Mouse (Mus musculus) midbrain, embryonic 11.5 days (tissue): ENCODE data around the gene Kprp. TPM values are rescaled to one million over a fixed set of nuclear protein-coding genes. Genes with fewer than 3 reads are reported as not detected.
"Not testable (repeated sequence)": the region's sequence is repeated elsewhere in the genome, so short reads cannot be mapped to it uniquely, and the experiment has no call there.

Experiments used
- ATAC-seq: fragments of 200-750 bp; cut with Nextera tagmentation; 2 replicates; pipeline ENCODE4 v1.8.0; 2017; ENCODE audit warnings: moderate TSS enrichment, moderate library complexity; ENCODE audit not compliant: low FRiP score
- DNase-seq: peaks from one replicate; pipeline ENCODE4 v3.0.0; 2015; ENCODE audit warnings: low spot score; ENCODE audit errors: missing footprints
- H3K27ac ChIP-seq: fragments of 300-500 bp; sonication (generic); 2 replicates; pipeline ENCODE4 v1.5.1; 2014; ENCODE audit warnings: low read depth, low read length
- H3K27me3 ChIP-seq: fragments of 300-500 bp; sonication (generic); 2 replicates; pipeline ENCODE4 v1.6.1; 2014; ENCODE audit warnings: mild to moderate bottlenecking, low read length, moderate library complexity, mixed read lengths; ENCODE audit not compliant: control insufficient read depth, insufficient read depth
- H3K36me3 ChIP-seq: fragments of 300-500 bp; sonication (generic); 2 replicates; pipeline ENCODE4 v1.6.1; 2014; ENCODE audit warnings: mild to moderate bottlenecking, low read length, moderate library complexity, mixed read lengths; ENCODE audit not compliant: control insufficient read depth, insufficient read depth
- H3K4me1 ChIP-seq: fragments of 300-500 bp; sonication (generic); 2 replicates; pipeline ENCODE4 v1.6.1; 2014; ENCODE audit warnings: low read length; ENCODE audit not compliant: control insufficient read depth, insufficient read depth
- H3K4me2 ChIP-seq: fragments of 300-500 bp; sonication (generic); 2 replicates; pipeline ENCODE4 v1.6.1; 2014; ENCODE audit warnings: mild to moderate bottlenecking, moderate library complexity
- H3K4me3 ChIP-seq: fragments of 300-500 bp; sonication (generic); 2 replicates; pipeline ENCODE4 v1.5.1; 2014; ENCODE audit warnings: low read depth, low read length
- H3K9ac ChIP-seq: fragments of 300-500 bp; sonication (generic); 2 replicates; pipeline ENCODE4 v1.6.1; 2014; ENCODE audit warnings: low read length
- H3K9me3 ChIP-seq: fragments of 300-500 bp; sonication (generic); 2 replicates; pipeline ENCODE4 v1.6.1; 2016; ENCODE audit warnings: low read length; ENCODE audit not compliant: control insufficient read depth
- WGBS: fragments of 180-500 bp; shearing (Covaris S2); extraction: QIAGEN DNeasy Blood & Tissue Kit; methylation state at CpG from one replicate; pipeline ENCODE4 v1.1.7; 2014; 5-methylcytosine and 5-hydroxymethylcytosine counted together
- polyA plus RNA-seq: library from polyadenylated mRNA; unstranded; fragments of >200 nt; fragmentation: Nextera tagmentation; extraction: Ambion mirVana; gene quantifications from 2 replicates; pipeline ENCODE4 v1.2.1, GENCODE M21; 2014

The Kprp gene
- not detected in 2 replicates for polyA plus RNA-seq

- no peak for DNase-seq
- no peak for ATAC-seq
- Histone ChIP-seq H3K9ac (no peak within 1 kb of the TSS), H3K27ac (no peak within 1 kb of the TSS), H3K36me3 (no peaks in the 10 kb centered on the region), H3K27me3 (no peaks in the 10 kb centered on the region), H3K4me2 (no peak within 1 kb of the TSS), H3K4me3 (no peak within 1 kb of the TSS), H3K9me3 (no peaks in the 10 kb centered on the region), H3K4me1 (no peaks in the 10 kb centered on the region)
- WGBS: 50% methylated on average over 1 of the region's 1 CpGs
Measured at GRCm38 (mm10) chr3:92827108-92827507, at the start of gene Kprp. Gene Kprp (minus strand): TSS chr3:92827247.

DNA sequence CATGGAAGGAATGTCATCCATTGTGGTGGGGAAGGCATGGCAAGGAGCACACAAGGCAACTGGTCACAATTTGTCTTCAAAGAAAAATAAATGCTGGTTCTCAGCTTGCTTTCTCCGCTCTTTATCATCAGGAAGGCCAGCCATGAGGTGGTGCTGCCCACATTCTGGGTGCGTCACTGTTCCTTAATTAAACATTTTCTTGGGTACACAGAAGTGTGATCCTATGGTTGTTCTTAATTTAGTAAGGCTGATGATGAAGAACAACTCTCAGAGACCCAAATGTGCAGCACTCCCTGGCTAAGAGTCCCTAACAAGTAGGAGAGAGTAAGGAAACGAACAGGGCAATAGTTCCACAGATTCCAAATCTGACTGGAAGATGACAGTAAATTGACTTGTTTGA lies 47.1 kb upstream of the Kprp start:
- Histone ChIP-seq H3K27me3 (no peaks in the 10 kb centered on the region), H3K4me1 (no peaks in the 10 kb centered on the region), H3K36me3 (no peaks in the 10 kb centered on the region), H3K27ac (no peak overlapping the region), H3K4me3 (no peak overlapping the region), H3K9ac (no peak overlapping the region), H3K4me2 (no peak overlapping the region), H3K9me3 (no peaks in the 10 kb centered on the region)
- 90% methylated on average over 3 of the region's 3 CpGs for WGBS
- DNase-seq: no peak
- ATAC-seq: no peak

- Histone ChIP-seq H3K4me2 (no peak within 1 kb of the TSS), H3K27ac (no peak within 1 kb of the TSS), H3K9ac (no peak within 1 kb of the TSS), H3K4me1 (no peaks in the 10 kb centered on the region), H3K36me3 (no peaks in the 10 kb centered on the region), H3K9me3 (no peaks in the 10 kb centered on the region), H3K27me3 (no peaks in the 10 kb centered on the region), H3K4me3 (no peak within 1 kb of the TSS)
- WGBS: 87% methylated on average over 4 of the region's 4 CpGs
- DNase-seq (no peak), ATAC-seq (no peak)
Measured at GRCm38 (mm10) chr3:92870116-92870515, 43.1 kb upstream of the Kprp start, which contains the start of gene 2310050C09Rik. Gene 2310050C09Rik (minus strand): TSS chr3:92870216.

DNA sequence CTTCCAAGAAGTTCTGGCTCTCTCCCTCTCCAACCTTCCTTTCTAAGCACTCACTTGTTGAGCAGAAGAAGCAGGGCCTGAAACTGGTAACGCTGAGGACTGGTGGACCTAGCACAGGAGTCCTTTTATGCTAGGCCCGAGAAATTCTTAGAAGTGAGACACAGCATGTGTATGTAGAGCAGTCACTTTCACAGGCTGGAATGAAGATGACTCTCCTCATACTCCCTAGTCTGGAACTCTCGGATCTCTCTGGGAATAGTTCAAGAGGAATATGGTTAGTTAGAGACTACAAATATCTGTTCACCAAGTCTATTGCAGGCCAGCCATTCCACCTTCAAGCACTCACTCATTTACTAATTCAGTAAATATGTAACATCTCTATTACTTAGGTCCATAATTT lies 24.1 kb upstream of the Kprp start, which contains the start of gene Lce1l:
Gene Lce1l (minus strand): TSS at position 101 of the 400 bp plus-strand sequence.
- ATAC-seq: no peak
- H3K4me2 ChIP-seq: no peak within 1 kb of the TSS
- no peak for DNase-seq
- H3K4me1 ChIP-seq: no peaks in the 10 kb centered on the region
- H3K4me3 ChIP-seq: no peak within 1 kb of the TSS
- H3K9me3 ChIP-seq: no peaks in the 10 kb centered on the region
- no peaks in the 10 kb centered on the region for H3K36me3 ChIP-seq
- no peak within 1 kb of the TSS for H3K27ac ChIP-seq
- no peaks in the 10 kb centered on the region for H3K27me3 ChIP-seq
- H3K9ac ChIP-seq: no peak within 1 kb of the TSS
- 81% methylated on average over 3 of the region's 3 CpGs for WGBS

- ATAC-seq: no peak
- WGBS: 42% methylated on average over 1 of the region's 1 CpGs
- no peak overlapping the region for H3K4me2 ChIP-seq
- no peak for DNase-seq
- no peaks in the 10 kb centered on the region for H3K36me3 ChIP-seq
- no peaks in the 10 kb centered on the region for H3K4me1 ChIP-seq
- no peak overlapping the region for H3K9ac ChIP-seq
- no peaks in the 10 kb centered on the region for H3K27me3 ChIP-seq
- no peak overlapping the region for H3K4me3 ChIP-seq
- no peak overlapping the region for H3K27ac ChIP-seq
- H3K9me3 ChIP-seq: no peaks in the 10 kb centered on the region
Measured at GRCm38 (mm10) chr3:92825808-92826207, 1.2 kb downstream of the Kprp start.

GRCm38 (mm10) chr3:92816036-92816435 lies 11.0 kb downstream of the Kprp start:
- not testable (repeated sequence) for H3K4me2 ChIP-seq, H3K27me3 ChIP-seq, H3K9ac ChIP-seq, H3K27ac ChIP-seq, H3K4me3 ChIP-seq, H3K9me3 ChIP-seq, ATAC-seq, DNase-seq, H3K36me3 ChIP-seq, H3K4me1 ChIP-seq
- 87% methylated on average over 2 of the region's 2 CpGs for WGBS

DNA sequence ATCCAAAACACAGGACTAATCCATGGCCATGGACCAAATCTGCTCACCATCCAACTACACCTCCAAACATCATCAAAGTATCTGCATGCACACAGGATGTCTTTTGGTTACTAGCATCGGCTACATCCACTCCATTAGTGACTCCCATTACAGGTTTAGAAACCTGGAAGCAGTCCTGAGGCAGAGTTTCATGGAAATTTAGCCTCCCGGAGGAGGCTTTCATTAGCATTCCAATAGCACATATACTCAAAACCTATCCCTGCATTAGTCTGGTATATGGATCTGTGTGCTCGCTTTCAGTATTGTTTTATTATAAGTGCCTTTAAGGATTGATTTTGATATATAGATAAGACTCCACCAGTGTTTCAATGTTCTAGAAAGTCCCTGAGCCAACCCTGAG lies 11.5 kb downstream of the Kprp start:
- no peak overlapping the region for H3K9ac ChIP-seq
- DNase-seq (no peak), ATAC-seq (no peak)
- no peak overlapping the region for H3K4me3 ChIP-seq
- no peaks in the 10 kb centered on the region for H3K27me3 ChIP-seq
- no peaks in the 10 kb centered on the region for H3K9me3 ChIP-seq
- no peaks in the 10 kb centered on the region for H3K36me3 ChIP-seq
- H3K27ac ChIP-seq: no peak overlapping the region
- WGBS: 89% methylated on average over 3 of the region's 3 CpGs
- no peaks in the 10 kb centered on the region for H3K4me1 ChIP-seq
- H3K4me2 ChIP-seq: no peak overlapping the region

DNA sequence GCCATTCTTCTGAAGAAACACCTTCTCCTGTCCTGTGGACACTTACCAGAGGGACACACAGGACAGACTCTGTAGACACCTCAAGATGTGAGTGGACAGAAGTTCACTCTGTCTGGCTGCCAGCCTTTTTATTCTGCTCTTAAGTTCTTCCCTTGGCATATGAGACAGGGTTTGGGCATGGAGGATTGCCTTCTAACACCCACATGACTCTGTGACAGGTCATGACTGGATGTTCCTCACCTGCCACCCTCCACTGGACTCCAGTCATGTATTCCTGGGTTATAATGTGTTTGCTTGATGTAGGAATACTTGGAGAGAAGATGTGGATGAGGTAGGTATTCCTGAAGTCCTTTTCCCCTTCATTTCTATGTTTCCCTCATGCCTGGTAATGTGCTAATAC lies 19.3 kb downstream of the Kprp start, which contains the start of gene Lce1k:
Gene Lce1k (minus strand): TSS at position 101 of the 400 bp plus-strand sequence.
- no peak within 1 kb of the TSS for H3K27ac ChIP-seq
- no peak for ATAC-seq

GRCm38 (mm10) chr3:92790414-92790813 lies 36.6 kb downstream of the Kprp start, which contains the start of gene Lce1j:
Gene Lce1j (minus strand): TSS chr3:92790514.
- H3K27ac ChIP-seq: no peak within 1 kb of the TSS
- WGBS: 100% methylated on average over 1 of the region's 1 CpGs

More for the DNA sequence above, 19.3 kb downstream of the Kprp start, which contains the start of gene Lce1k:
- H3K9me3 ChIP-seq: no peaks in the 10 kb centered on the region
- no peak within 1 kb of the TSS for H3K4me3 ChIP-seq
- DNase-seq: no peak
- no peaks in the 10 kb centered on the region for H3K27me3 ChIP-seq
- no peaks in the 10 kb centered on the region for H3K36me3 ChIP-seq
- H3K4me2 ChIP-seq: no peak within 1 kb of the TSS
- H3K4me1 ChIP-seq: no peaks in the 10 kb centered on the region
- H3K9ac ChIP-seq: no peak within 1 kb of the TSS

More at GRCm38 (mm10) chr3:92790414-92790813, 36.6 kb downstream of the Kprp start, which contains the start of gene Lce1j:
- Histone ChIP-seq H3K36me3 (no peaks in the 10 kb centered on the region), H3K4me3 (no peak within 1 kb of the TSS), H3K27me3 (no peaks in the 10 kb centered on the region), H3K9ac (no peak within 1 kb of the TSS), H3K4me1 (no peaks in the 10 kb centered on the region), H3K4me2 (no peak within 1 kb of the TSS), H3K9me3 (no peaks in the 10 kb centered on the region)
- no peak for DNase-seq
- no peak for ATAC-seq
